Mouse (Mus musculus) stomach, postnatal 0 days (tissue): ENCODE data around the gene Cass4. TPM values are rescaled to one million over a fixed set of nuclear protein-coding genes. Genes with fewer than 3 reads are reported as not detected.

Source experiments
- ATAC-seq: fragments of 200-750 bp; cut with Nextera tagmentation; 2 replicates; pipeline ENCODE4 v1.8.0; 2017; ENCODE audit not compliant: low FRiP score, low TSS enrichment
- DNase-seq: peaks from one replicate; pipeline ENCODE4 v3.0.0-alpha.2; 2016; ENCODE audit warnings: low spot score
- H3K27ac ChIP-seq: fragments of 300-500 bp; sonication (generic); replicated peaks from 2 replicates; pipeline ENCODE4 v1.5.1; 2014; ENCODE audit warnings: mild to moderate bottlenecking, control low read depth
- H3K27me3 ChIP-seq: fragments of 300-500 bp; sonication (generic); 2 replicates; pipeline ENCODE4 v1.6.1; 2014; ENCODE audit warnings: low read length; ENCODE audit not compliant: control insufficient read depth, insufficient read depth
- H3K36me3 ChIP-seq: fragments of 300-500 bp; sonication (generic); 2 replicates; pipeline ENCODE4 v1.6.1; 2014; ENCODE audit warnings: low read length, mixed read lengths; ENCODE audit not compliant: control insufficient read depth, insufficient read depth
- H3K4me1 ChIP-seq: fragments of 300-500 bp; sonication (generic); replicated peaks from 2 replicates; pipeline ENCODE4 v1.6.1; 2014; ENCODE audit warnings: antibody characterized with exemption; ENCODE audit not compliant: control insufficient read depth, insufficient read depth
- H3K4me2 ChIP-seq: fragments of 300-500 bp; sonication (generic); replicated peaks from 2 replicates; pipeline ENCODE4 v1.6.1; 2014; ENCODE audit warnings: low read depth, mild to moderate bottlenecking, control low read depth, moderate library complexity
- H3K4me3 ChIP-seq: fragments of 300-500 bp; sonication (generic); 2 replicates; pipeline ENCODE4 v1.5.1; 2014; ENCODE audit warnings: low read depth, low read length, control low read depth
- H3K9ac ChIP-seq: fragments of 300-500 bp; sonication (generic); 2 replicates; pipeline ENCODE4 v1.6.1; 2014; ENCODE audit warnings: mild to moderate bottlenecking, low read length, control low read depth, mixed read lengths
- H3K9me3 ChIP-seq: fragments of 300-500 bp; sonication (generic); 2 replicates; pipeline ENCODE4 v1.6.1; 2016; ENCODE audit warnings: low read length; ENCODE audit not compliant: control insufficient read depth
- CTCF ChIP-seq: IDR thresholded peaks from 2 replicates; pipeline ENCODE4 v1.5.1; 2016; ENCODE audit warnings: antibody characterized with exemption, low read depth, mild to moderate bottlenecking, moderate library complexity
- EP300 ChIP-seq: optimal IDR thresholded peaks from 2 replicates; pipeline ENCODE3; 2016; ENCODE audit warnings: antibody characterized with exemption
- WGBS: fragments of 180-500 bp; shearing (Covaris S2); extraction: QIAGEN DNeasy Blood & Tissue Kit; methylation state at CpG from one replicate; pipeline ENCODE4 v1.1.7; 2014; 5-methylcytosine and 5-hydroxymethylcytosine counted together
- polyA plus RNA-seq: library from polyadenylated mRNA; unstranded; fragments of >200 nt; fragmentation: Nextera tagmentation; extraction: Ambion mirVana; gene quantifications from 2 replicates; pipeline ENCODE4 v1.2.1, GENCODE M21; 2015

Gene Cass4
- polyA plus RNA-seq, 1 experiment from 2014 or later, result 0.18 TPM

GRCm38 (mm10) chr2:172380513-172380912, 13.1 kb upstream of the Cass4 start:
- ATAC-seq (no peak), DNase-seq (no peak)
- Histone ChIP-seq H3K36me3 (peaks cover 34% of the 10 kb centered on the region), H3K27ac (no peak overlapping the region), H3K4me2 (no peak overlapping the region), H3K9me3 (no peaks in the 10 kb centered on the region), H3K4me1 (no peaks in the 10 kb centered on the region), H3K4me3 (no peak overlapping the region), H3K27me3 (no peaks in the 10 kb centered on the region), H3K9ac (no peak overlapping the region)
- no peak for TF ChIP-seq EP300
- TF ChIP-seq CTCF, result no peak
- WGBS, result 96% methylated on average over 17 of the region's 17 CpGs

GRCm38 (mm10) chr2:172381341-172381740, 12.3 kb upstream of the Cass4 start:
- no peak for DNase-seq
- Histone ChIP-seq H3K27me3 (no peaks in the 10 kb centered on the region), H3K9ac (no peak overlapping the region), H3K36me3 (peaks cover 26% of the 10 kb centered on the region), H3K4me2 (no peak overlapping the region), H3K4me3 (no peak overlapping the region), H3K9me3 (no peaks in the 10 kb centered on the region), H3K27ac (no peak overlapping the region), H3K4me1 (no peaks in the 10 kb centered on the region)
- TF ChIP-seq CTCF (no peak), EP300 (no peak)
- no peak for ATAC-seq
- WGBS, result 93% methylated on average over 11 of the region's 11 CpGs

- Histone ChIP-seq H3K4me1 (no peaks in the 10 kb centered on the region), H3K4me2 (no peak overlapping the region), H3K27ac (no peak overlapping the region), H3K27me3 (no peaks in the 10 kb centered on the region), H3K36me3 (peaks cover 26% of the 10 kb centered on the region), H3K9ac (no peak overlapping the region), H3K4me3 (no peak overlapping the region), H3K9me3 (no peaks in the 10 kb centered on the region)
- 87% methylated on average over 12 of the region's 12 CpGs for WGBS
- TF ChIP-seq EP300, result no peak
- TF ChIP-seq CTCF, result no peak
- DNase-seq, result no peak
- no peak for ATAC-seq
Observed at GRCm38 (mm10) chr2:172381898-172382297, 11.7 kb upstream of the Cass4 start.

- H3K36me3 ChIP-seq, result peaks cover 18% of the 10 kb centered on the region
- H3K4me1 ChIP-seq, result no peaks in the 10 kb centered on the region
- no peak overlapping the region for H3K9ac ChIP-seq
- ATAC-seq (no peak), DNase-seq (no peak)
- H3K27me3 ChIP-seq, result no peaks in the 10 kb centered on the region
- H3K27ac ChIP-seq, result no peak overlapping the region
- TF ChIP-seq CTCF, result no peak
- no peak for TF ChIP-seq EP300
- no peak overlapping the region for H3K4me2 ChIP-seq
- 97% methylated on average over 3 of the region's 3 CpGs for WGBS
- H3K4me3 ChIP-seq, result no peak overlapping the region
- no peaks in the 10 kb centered on the region for H3K9me3 ChIP-seq
Observed at GRCm38 (mm10) chr2:172384715-172385114, 8.9 kb upstream of the Cass4 start.

- no peak overlapping the region for H3K9ac ChIP-seq
- no peak overlapping the region for H3K4me3 ChIP-seq
- TF ChIP-seq EP300 (no peak), CTCF (no peak)
- no peak overlapping the region for H3K27ac ChIP-seq
- no peak overlapping the region for H3K4me2 ChIP-seq
- no peaks in the 10 kb centered on the region for H3K36me3 ChIP-seq
- H3K4me1 ChIP-seq, result no peaks in the 10 kb centered on the region
- 16% methylated on average over 6 of the region's 6 CpGs for WGBS
- H3K27me3 ChIP-seq, result no peaks in the 10 kb centered on the region
- H3K9me3 ChIP-seq, result no peaks in the 10 kb centered on the region
- DNase-seq (no peak), ATAC-seq (no peak)
Observed at GRCm38 (mm10) chr2:172390341-172390740, 3.3 kb upstream of the Cass4 start.

GRCm38 (mm10) chr2:172392041-172392521, 1.5 kb upstream of the Cass4 start:
- peak overlapping the region; percentile 49; the same call in 1 of the 2 replicates for H3K27ac ChIP-seq
- no peak overlapping the region for H3K9ac ChIP-seq
- no peak overlapping the region for H3K4me3 ChIP-seq
- H3K4me1 ChIP-seq, result no peaks in the 10 kb centered on the region
- 44% methylated on average over 10 of the region's 10 CpGs for WGBS
- no peaks in the 10 kb centered on the region for H3K27me3 ChIP-seq
- ATAC-seq (peak; percentile 51; the same call in 1 of the 2 replicates), DNase-seq (no peak)
- H3K36me3 ChIP-seq, result no peaks in the 10 kb centered on the region
- no peaks in the 10 kb centered on the region for H3K9me3 ChIP-seq
- TF ChIP-seq CTCF (no peak), EP300 (no peak)
- no peak overlapping the region for H3K4me2 ChIP-seq

- H3K27ac ChIP-seq, result no peak overlapping the region
- 65% methylated on average over 2 of the region's 2 CpGs for WGBS
- TF ChIP-seq EP300 (no peak), CTCF (no peak)
- no peaks in the 10 kb centered on the region for H3K27me3 ChIP-seq
- no peak overlapping the region for H3K9ac ChIP-seq
- H3K9me3 ChIP-seq, result no peaks in the 10 kb centered on the region
- no peak for ATAC-seq
- H3K4me3 ChIP-seq, result no peak overlapping the region
- no peaks in the 10 kb centered on the region for H3K4me1 ChIP-seq
- H3K36me3 ChIP-seq, result no peaks in the 10 kb centered on the region
- no peak for DNase-seq
- H3K4me2 ChIP-seq, result no peak overlapping the region
Observed at GRCm38 (mm10) chr2:172394052-172394392, 428 bp downstream of the Cass4 start.
